Mouse (Mus musculus): ENCODE results near the gene Selenof. TPM values are rescaled to one million over a fixed set of nuclear protein-coding genes. Genes with fewer than 3 reads are reported as not detected.

The Selenof gene
- polyA plus RNA-seq, 1 experiment from 2014 or later, result 571 TPM

DNA sequence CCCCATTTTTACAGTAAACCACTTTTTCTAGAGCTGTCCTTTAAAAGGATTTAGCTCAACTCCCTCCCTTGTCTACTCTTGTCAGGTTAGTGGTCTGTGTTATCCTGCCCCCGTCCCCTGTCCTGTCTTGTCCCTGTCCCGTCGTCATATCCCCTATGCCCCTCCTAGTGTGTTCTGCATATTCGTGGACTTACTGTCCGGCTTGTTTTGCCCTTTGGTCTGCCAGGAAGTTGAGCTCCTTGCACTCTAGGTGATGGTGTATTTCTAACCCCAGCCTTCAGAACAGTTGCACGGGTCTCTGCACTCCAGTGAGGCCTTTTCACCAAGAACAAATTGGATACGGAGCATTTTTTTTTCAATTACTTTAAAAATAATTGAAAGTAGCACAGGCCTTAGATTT, 10.2 kb downstream of the Selenof start:
- Histone ChIP-seq H3K36me3 (ENCODE audit: control insufficient read depth, insufficient read depth) (peaks cover 24% of the 10 kb centered on the region), H3K4me2 (replicated peaks; ENCODE audit: low read depth) (no peak overlapping the region), H3K9me3 (ENCODE audit: control insufficient read depth) (no peaks in the 10 kb centered on the region), H3K9ac (ENCODE audit: low read depth, low read length) (no peak overlapping the region), H3K4me1 (replicated peaks; ENCODE audit: control insufficient read depth, insufficient read depth, low read length) (peaks cover 10% of the 10 kb centered on the region; the same call in 1 of the 2 replicates), H3K27ac (ENCODE audit: low read depth, low read length) (no peak overlapping the region), H3K4me3 (ENCODE audit: low read depth, low read length) (no peak overlapping the region), H3K27me3 (replicated peaks; ENCODE audit: control insufficient read depth, insufficient read depth, low read length) (no peaks in the 10 kb centered on the region)
- TF ChIP-seq CTCF (IDR thresholded peaks at IDR 0.05; ENCODE audit: low read depth), result no peak
- 77% methylated on average over 7 of the region's 7 CpGs for WGBS
- ATAC-seq, result no peak

DNA sequence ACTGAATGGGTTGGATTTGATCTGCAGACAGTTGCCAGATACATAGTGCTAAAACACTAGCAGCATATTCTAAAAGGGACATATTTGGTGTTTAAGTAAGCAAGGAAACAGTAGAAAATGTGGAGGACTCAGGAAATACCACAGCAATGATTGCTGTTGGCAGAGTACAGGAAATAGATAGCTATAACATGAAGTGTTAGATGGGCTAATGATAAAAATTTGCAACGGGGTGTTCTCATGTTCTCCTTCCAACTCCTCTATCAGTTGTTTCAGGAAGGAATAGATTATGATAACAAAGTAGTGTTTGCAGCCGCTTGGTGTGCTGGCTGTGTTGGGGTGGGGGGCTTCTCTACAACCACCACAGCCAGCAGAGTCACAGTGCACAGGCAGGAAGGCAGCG, 11.7 kb downstream of the Selenof start:
- TF ChIP-seq CTCF (IDR thresholded peaks at IDR 0.05; ENCODE audit: low read depth), result no peak
- H3K27ac ChIP-seq (ENCODE audit: low read depth, low read length), result peak overlapping the region; percentile 2; the same call in 1 of the 2 replicates

DNA sequence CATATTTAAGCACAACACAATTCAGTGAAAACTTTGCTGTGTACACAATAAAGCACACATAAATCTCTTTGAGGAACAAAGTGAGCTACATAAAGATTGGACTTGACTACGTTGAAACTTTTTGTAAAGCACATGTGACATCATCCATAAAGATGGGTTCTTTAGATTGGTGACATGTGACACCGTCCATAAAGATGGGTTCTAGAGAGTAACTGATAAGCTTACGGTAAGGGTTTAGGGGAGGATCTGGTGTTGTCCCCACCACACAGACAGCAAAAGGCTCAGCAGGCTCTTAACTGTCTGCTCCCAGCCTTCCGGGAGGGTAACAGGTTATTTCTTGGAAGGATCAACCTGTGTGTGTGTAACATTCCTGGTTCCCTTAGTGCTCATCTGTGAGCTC, 12.2 kb downstream of the Selenof start:
- 61% methylated on average over 4 of the region's 4 CpGs for WGBS
- TF ChIP-seq CTCF (IDR thresholded peaks at IDR 0.05; ENCODE audit: low read depth), result no peak
- Histone ChIP-seq H3K27me3 (replicated peaks; ENCODE audit: control insufficient read depth, insufficient read depth, low read length) (no peaks in the 10 kb centered on the region), H3K4me1 (replicated peaks; ENCODE audit: control insufficient read depth, insufficient read depth, low read length) (peaks cover 10% of the 10 kb centered on the region; the same call in 1 of the 2 replicates), H3K36me3 (ENCODE audit: control insufficient read depth, insufficient read depth) (peaks cover 27% of the 10 kb centered on the region), H3K9ac (ENCODE audit: low read depth, low read length) (no peak overlapping the region), H3K4me2 (replicated peaks; ENCODE audit: low read depth) (no peak overlapping the region), H3K9me3 (ENCODE audit: control insufficient read depth) (no peaks in the 10 kb centered on the region), H3K27ac (ENCODE audit: low read depth, low read length) (peak overlapping the region; percentile 2; the same call in 1 of the 2 replicates), H3K4me3 (ENCODE audit: low read depth, low read length) (no peak overlapping the region)
- ATAC-seq, result no peak

More for the DNA sequence above, 11.7 kb downstream of the Selenof start:
- WGBS, result 53% methylated on average over 3 of the region's 3 CpGs
- peaks cover 10% of the 10 kb centered on the region; the same call in 1 of the 2 replicates for H3K4me1 ChIP-seq (replicated peaks; ENCODE audit: control insufficient read depth, insufficient read depth, low read length)
- H3K9me3 ChIP-seq (ENCODE audit: control insufficient read depth), result no peaks in the 10 kb centered on the region
- peaks cover 24% of the 10 kb centered on the region for H3K36me3 ChIP-seq (ENCODE audit: control insufficient read depth, insufficient read depth)
- no peaks in the 10 kb centered on the region for H3K27me3 ChIP-seq (replicated peaks; ENCODE audit: control insufficient read depth, insufficient read depth, low read length)
- ATAC-seq, result no peak
- H3K4me2 ChIP-seq (replicated peaks; ENCODE audit: low read depth), result no peak overlapping the region
- H3K9ac ChIP-seq (ENCODE audit: low read depth, low read length), result no peak overlapping the region
- no peak overlapping the region for H3K4me3 ChIP-seq (ENCODE audit: low read depth, low read length)

DNA sequence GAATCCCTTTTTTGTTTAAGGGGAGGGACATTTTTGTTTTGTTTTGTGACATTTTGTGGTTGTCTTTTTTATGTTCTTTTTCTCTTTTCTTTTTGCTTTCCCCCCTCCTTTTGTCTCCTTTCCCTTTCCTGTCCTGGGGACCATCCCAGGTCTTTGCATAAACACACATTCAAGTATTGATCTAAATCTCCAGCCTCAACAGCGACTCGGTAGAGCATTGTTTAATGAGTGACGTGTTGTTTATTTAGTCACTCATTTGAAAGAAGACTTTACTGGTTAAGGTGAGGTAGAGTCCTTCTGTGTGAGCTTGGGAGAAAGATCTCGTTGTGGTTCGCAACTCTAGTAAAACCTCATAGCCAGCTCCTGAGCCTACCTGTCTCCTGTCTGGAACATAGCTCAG, 13.7 kb downstream of the Selenof start:
- no peaks in the 10 kb centered on the region for H3K9me3 ChIP-seq (ENCODE audit: control insufficient read depth)
- WGBS, result 35% methylated on average over 5 of the region's 5 CpGs
- H3K27ac ChIP-seq (ENCODE audit: low read depth, low read length), result no peak overlapping the region
- H3K4me1 ChIP-seq (replicated peaks; ENCODE audit: control insufficient read depth, insufficient read depth, low read length), result peaks cover 10% of the 10 kb centered on the region; the same call in 1 of the 2 replicates
- H3K4me3 ChIP-seq (ENCODE audit: low read depth, low read length), result no peak overlapping the region
- H3K9ac ChIP-seq (ENCODE audit: low read depth, low read length), result no peak overlapping the region
- no peaks in the 10 kb centered on the region for H3K27me3 ChIP-seq (replicated peaks; ENCODE audit: control insufficient read depth, insufficient read depth, low read length)
- no peak for TF ChIP-seq CTCF (IDR thresholded peaks at IDR 0.05; ENCODE audit: low read depth)
- H3K4me2 ChIP-seq (replicated peaks; ENCODE audit: low read depth), result no peak overlapping the region
- ATAC-seq, result no peak
- H3K36me3 ChIP-seq (ENCODE audit: control insufficient read depth, insufficient read depth), result peaks cover 27% of the 10 kb centered on the region; the same call in 1 of the 2 replicates

DNA sequence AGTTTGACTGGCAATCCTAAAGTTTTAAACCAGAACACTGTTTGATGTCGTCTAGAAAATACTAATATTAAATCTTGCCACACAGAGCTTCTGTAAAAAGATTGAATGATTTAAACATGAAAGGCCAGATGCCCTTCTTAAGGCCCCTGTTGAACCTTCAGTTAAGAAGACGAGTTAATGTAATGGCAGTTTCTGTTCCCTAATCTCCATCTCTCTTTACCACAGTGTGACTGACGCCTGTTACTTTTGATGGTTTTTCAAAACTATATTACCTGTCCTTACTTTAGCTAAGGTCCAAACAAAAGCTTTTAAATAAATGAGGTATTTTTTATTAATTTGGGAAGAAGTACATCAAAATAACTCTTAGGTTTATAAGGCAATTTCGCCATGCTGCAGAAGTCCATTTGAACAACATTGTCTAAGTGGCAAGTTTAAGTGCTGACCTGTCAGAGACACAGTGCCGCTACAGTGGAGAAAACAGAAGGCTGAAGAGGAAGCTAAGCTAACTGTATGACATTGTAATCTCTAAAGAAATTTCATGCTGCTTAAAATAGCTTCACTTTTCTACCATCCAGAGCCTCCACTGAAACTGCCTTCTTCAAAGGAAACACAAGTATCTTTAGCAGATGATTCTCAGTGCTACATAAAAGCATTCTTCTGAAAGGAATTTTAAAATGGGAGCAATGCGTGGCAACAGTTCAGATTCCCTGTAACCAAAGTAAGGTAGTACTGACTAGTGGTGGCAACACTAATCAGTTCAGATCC, 14.9 kb downstream of the Selenof start:
- Histone ChIP-seq H3K4me3 (ENCODE audit: low read depth, low read length) (no peak overlapping the region), H3K27me3 (replicated peaks; ENCODE audit: control insufficient read depth, insufficient read depth, low read length) (no peaks in the 10 kb centered on the region), H3K4me2 (replicated peaks; ENCODE audit: low read depth) (no peak overlapping the region), H3K9ac (ENCODE audit: low read depth, low read length) (no peak overlapping the region), H3K36me3 (ENCODE audit: control insufficient read depth, insufficient read depth) (peaks cover 20% of the 10 kb centered on the region; the same call in 1 of the 2 replicates), H3K4me1 (replicated peaks; ENCODE audit: control insufficient read depth, insufficient read depth, low read length) (peaks cover 9% of the 10 kb centered on the region; the same call in 1 of the 2 replicates), H3K9me3 (ENCODE audit: control insufficient read depth) (no peaks in the 10 kb centered on the region), H3K27ac (ENCODE audit: low read depth, low read length) (no peak overlapping the region)
- TF ChIP-seq CTCF (IDR thresholded peaks at IDR 0.05; ENCODE audit: low read depth), result no peak
- ATAC-seq, result no peak
- WGBS, result 79% methylated on average over 6 of the region's 6 CpGs

DNA sequence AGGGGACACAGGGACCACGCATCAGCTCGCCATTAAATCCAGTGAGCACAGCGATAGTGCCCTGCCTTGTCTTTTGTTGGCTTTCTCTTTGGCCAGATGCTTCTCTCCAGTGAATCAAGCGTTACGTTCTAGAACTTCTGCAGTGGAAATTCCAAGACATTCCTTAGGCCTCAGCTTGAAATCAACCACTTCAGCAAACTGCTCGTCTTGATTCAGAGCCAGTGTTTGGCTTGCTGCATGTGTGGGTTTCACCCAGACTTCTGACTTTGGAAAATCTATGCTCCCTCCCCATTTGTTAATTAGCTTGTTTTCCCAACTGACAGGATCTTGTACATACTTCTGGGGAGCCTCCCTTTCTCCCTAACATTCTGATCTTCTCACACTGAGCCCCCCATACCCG, 16.6 kb downstream of the Selenof start:
- no peaks in the 10 kb centered on the region for H3K27me3 ChIP-seq (replicated peaks; ENCODE audit: control insufficient read depth, insufficient read depth, low read length)
- H3K9ac ChIP-seq (ENCODE audit: low read depth, low read length), result no peak overlapping the region
- TF ChIP-seq CTCF (IDR thresholded peaks at IDR 0.05; ENCODE audit: low read depth), result no peak
- peak overlapping the region; percentile 51; the same call in 1 of the 2 replicates for H3K27ac ChIP-seq (ENCODE audit: low read depth, low read length)
- H3K4me1 ChIP-seq (replicated peaks; ENCODE audit: control insufficient read depth, insufficient read depth, low read length), result 0 out of 2 replicates have a peak, but pooled peaks cover under 1% of the 10 kb centered on the region
- no peak overlapping the region for H3K4me2 ChIP-seq (replicated peaks; ENCODE audit: low read depth)
- H3K36me3 ChIP-seq (ENCODE audit: control insufficient read depth, insufficient read depth), result peaks cover 18% of the 10 kb centered on the region; the same call in 1 of the 2 replicates
- ATAC-seq, result no peak
- 73% methylated on average over 7 of the region's 7 CpGs for WGBS
- no peaks in the 10 kb centered on the region for H3K9me3 ChIP-seq (ENCODE audit: control insufficient read depth)
- H3K4me3 ChIP-seq (ENCODE audit: low read depth, low read length), result no peak overlapping the region
